Mouse (Mus musculus) spleen, adult 2 months (tissue): ENCODE data around the gene Rhoq.

ENCODE experiments used
- CTCF ChIP-seq: fragments of 200-500 bp; IDR thresholded peaks from 2 replicates; pipeline ENCODE4 v1.5.1; 2011; ENCODE audit warnings: mild to moderate bottlenecking, inconsistent platforms; ENCODE audit not compliant: insufficient read depth, insufficient read length, insufficient replicate concordance; ENCODE audit errors: extremely low read depth
- POLR2A ChIP-seq: fragments of 200-500 bp; IDR thresholded peaks from 2 replicates; pipeline ENCODE4 v1.6.1; 2011; ENCODE audit warnings: low read depth, low read length, inconsistent platforms

DNA sequence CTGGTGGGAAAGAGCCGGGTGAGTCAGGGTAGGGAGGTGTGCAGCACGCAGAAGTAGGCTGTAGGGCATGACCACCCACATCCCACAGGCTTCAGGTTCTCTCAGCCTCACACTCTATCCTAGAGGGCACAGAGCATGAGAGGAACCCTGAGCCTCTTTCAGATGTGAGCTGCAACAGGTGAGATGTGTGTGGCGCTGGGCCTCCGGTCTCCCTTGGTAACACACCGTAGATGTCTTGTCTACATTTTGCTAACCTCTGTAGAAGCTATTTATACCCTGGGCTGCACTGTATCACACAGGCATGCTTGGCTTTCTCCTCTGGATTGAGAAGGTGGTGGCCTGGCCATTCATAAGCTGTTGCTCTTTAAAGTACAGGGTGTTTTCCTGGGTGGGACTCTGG is 5.7 kb downstream of the Rhoq start:
- TF ChIP-seq POLR2A = no peak
- TF ChIP-seq CTCF = no peak
